Mouse (Mus musculus) bone marrow, adult 2 months (tissue): ENCODE data around the gene Adarb1. TPM values are rescaled to one million over a fixed set of nuclear protein-coding genes. Genes with fewer than 3 reads are reported as not detected.

Experiments
- H3K27ac ChIP-seq: fragments of 200-500 bp; 2 replicates; pipeline ENCODE4 v1.5.1; 2012; ENCODE audit warnings: low read depth, mild to moderate bottlenecking, control low read depth, inconsistent platforms, low read length; ENCODE audit not compliant: control insufficient read depth, poor library complexity, insufficient read depth
- H3K4me1 ChIP-seq: fragments of 200-500 bp; 2 replicates; pipeline ENCODE4 v1.6.1; 2011; ENCODE audit warnings: low read length; ENCODE audit not compliant: control insufficient read depth, insufficient read depth
- H3K4me3 ChIP-seq: fragments of 200-500 bp; replicated peaks from 2 replicates; pipeline ENCODE3; 2011; ENCODE audit warnings: mild to moderate bottlenecking, low read depth, low read length, control low read depth; ENCODE audit not compliant: control insufficient read depth
- CTCF ChIP-seq: fragments of 200-500 bp; IDR thresholded peaks from 2 replicates; pipeline ENCODE4 v1.5.1; 2011; ENCODE audit warnings: low read length, control low read depth; ENCODE audit not compliant: control insufficient read depth, insufficient read depth
- POLR2A ChIP-seq: fragments of 200-500 bp; IDR thresholded peaks from 2 replicates; pipeline ENCODE4 v1.6.1; 2011; ENCODE audit warnings: low read depth, mild to moderate bottlenecking, control low read depth, low read length, borderline replicate concordance; ENCODE audit not compliant: control insufficient read depth
- WGBS: fragments of 180-500 bp; shearing (Covaris S2); methylation state at CpG from one replicate; pipeline ENCODE4 v1.1.7; 2018; 5-methylcytosine and 5-hydroxymethylcytosine counted together
- polyA plus RNA-seq: library from polyadenylated mRNA; stranded (reverse); fragments of >200 nt; gene quantifications from 2 replicates; pipeline ENCODE4 v1.2.4, GENCODE M21; 2011; ENCODE audit warnings: low replicate concordance; ENCODE audit not compliant: missing spikeins, insufficient read depth, insufficient read length

Adarb1 gene
- polyA plus RNA-seq, 1 experiment: 1.7 TPM

- Histone ChIP-seq H3K4me3 (no peak overlapping the region), H3K27ac (no peak overlapping the region), H3K4me1 (no peaks in the 10 kb centered on the region)
- 75% methylated on average over 18 of the region's 18 CpGs for WGBS
- no peak for TF ChIP-seq POLR2A
- no peak for TF ChIP-seq CTCF
Measured at GRCm38 (mm10) chr10:77339871-77340341, 78.2 kb downstream of the Adarb1 start.

GRCm38 (mm10) chr10:77333518-77333917, 84.6 kb downstream of the Adarb1 start:
- no peak for TF ChIP-seq CTCF
- no peak for TF ChIP-seq POLR2A
- Histone ChIP-seq H3K4me1 (no peaks in the 10 kb centered on the region), H3K27ac (no peak overlapping the region), H3K4me3 (no peak overlapping the region)
- WGBS: 83% methylated on average over 9 of the region's 9 CpGs

GRCm38 (mm10) chr10:77329446-77330094, 88.5 kb downstream of the Adarb1 start:
- TF ChIP-seq POLR2A (no peak), CTCF (no peak)

DNA sequence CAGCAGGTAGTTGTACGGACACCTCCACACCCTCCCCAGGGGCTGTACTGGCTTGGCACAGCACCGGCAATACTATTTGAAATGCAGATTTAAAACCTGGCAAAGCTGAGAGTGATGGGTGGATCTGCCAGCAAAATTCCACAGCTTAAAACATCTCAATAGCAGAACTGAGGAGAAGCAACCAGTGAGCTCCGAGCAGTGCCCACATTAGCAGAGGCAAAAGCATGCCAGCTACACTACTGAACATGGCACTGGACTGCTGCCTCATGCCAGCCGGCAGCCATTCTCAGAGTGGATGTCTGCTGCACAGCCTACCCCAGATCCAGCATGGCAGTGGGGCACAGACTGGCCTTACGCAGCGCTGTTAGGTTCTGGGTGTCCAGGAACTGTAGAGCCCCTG, 93.4 kb downstream of the Adarb1 start:
- Histone ChIP-seq H3K27ac (no peak overlapping the region), H3K4me3 (no peak overlapping the region), H3K4me1 (no peaks in the 10 kb centered on the region)
- TF ChIP-seq CTCF (no peak), POLR2A (no peak)
- 92% methylated on average over 6 of the region's 6 CpGs for WGBS

More at GRCm38 (mm10) chr10:77329446-77330094, 88.5 kb downstream of the Adarb1 start:
- no peaks in the 10 kb centered on the region for H3K4me1 ChIP-seq
- H3K4me3 ChIP-seq: no peak overlapping the region
- no peak overlapping the region for H3K27ac ChIP-seq
- WGBS: 83% methylated on average over 11 of the region's 11 CpGs

DNA sequence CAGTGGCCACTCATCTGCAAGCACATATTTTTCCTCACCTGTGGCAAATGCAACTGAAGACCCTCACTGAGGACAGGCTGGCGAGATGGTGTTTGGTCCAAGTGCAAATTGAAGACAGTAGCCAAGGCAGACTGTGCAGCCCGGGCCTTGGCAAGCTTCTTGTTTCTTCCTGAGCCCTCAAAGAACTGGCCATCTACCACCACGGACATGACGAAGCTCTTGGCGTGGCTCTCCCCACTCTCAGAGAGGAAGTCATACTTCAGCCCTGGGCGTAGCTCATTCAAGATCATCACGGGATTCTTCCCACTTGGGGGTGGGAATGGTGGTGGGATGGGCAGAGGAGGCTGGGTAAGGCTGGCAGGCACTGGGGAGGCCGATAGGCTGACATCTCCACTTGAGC, 96.5 kb downstream of the Adarb1 start:
- Histone ChIP-seq H3K27ac (no peak overlapping the region), H3K4me3 (no peak overlapping the region), H3K4me1 (no peaks in the 10 kb centered on the region)
- 66% methylated on average over 8 of the region's 8 CpGs for WGBS
- no peak for TF ChIP-seq POLR2A
- TF ChIP-seq CTCF: no peak

DNA sequence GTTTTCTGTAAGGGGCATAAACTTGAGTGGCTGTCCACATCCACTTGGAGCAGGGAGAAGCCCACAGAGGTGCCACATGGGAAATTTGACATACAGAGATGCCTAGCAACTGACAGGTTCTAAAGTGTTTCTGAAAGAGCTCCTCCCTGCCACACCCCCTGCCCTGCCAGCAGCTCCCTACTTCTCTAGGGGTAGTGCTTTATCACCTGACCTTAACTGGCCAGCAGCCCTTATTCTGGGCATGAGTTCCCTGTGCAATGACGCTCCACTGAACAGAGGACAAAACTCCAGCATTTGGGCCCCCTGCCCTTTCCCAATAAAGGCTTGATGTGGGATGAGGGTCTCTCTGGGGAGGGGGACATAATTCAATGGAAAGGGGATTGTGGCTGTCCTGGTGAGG, 97.1 kb downstream of the Adarb1 start:
- Histone ChIP-seq H3K4me3 (no peak overlapping the region), H3K27ac (no peak overlapping the region), H3K4me1 (no peaks in the 10 kb centered on the region)
- no peak for TF ChIP-seq POLR2A
- TF ChIP-seq CTCF: no peak
- 73% methylated on average over 1 of the region's 1 CpGs for WGBS

GRCm38 (mm10) chr10:77315682-77316081, 102.4 kb downstream of the Adarb1 start:
- 77% methylated on average over 2 of the region's 2 CpGs for WGBS

DNA sequence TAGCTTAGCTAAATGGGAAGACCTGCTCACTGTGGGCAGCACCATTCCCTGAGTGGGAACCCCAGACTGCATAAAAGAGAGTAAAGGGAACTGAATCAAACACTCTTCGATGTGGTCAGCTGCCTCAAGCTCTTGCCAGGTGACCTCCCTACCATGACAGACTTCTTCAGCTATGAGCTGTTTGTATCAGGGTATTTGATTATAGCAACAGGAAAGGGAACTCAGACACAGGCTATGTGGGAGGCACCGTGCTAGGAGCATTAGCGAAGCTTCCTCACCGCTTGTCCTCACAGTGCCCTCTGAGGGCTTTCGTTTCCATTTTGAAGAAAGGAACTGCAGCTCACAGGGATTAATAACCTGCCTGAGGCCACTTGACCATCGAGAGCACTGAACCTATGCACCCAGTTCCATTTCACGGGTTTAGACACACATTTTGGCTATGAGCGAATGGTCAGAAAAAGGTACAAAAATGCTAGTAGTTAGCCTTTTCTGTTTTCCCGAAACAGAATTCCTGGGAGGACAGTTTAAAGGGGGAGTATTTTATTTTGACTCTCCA, 103.3 kb downstream of the Adarb1 start:
- TF ChIP-seq CTCF: no peak
- TF ChIP-seq POLR2A: no peak
- Histone ChIP-seq H3K4me1 (no peaks in the 10 kb centered on the region), H3K27ac (no peak overlapping the region), H3K4me3 (no peak overlapping the region)
- 55% methylated on average over 9 of the region's 9 CpGs for WGBS

More at GRCm38 (mm10) chr10:77315682-77316081, 102.4 kb downstream of the Adarb1 start:
- H3K27ac ChIP-seq: no peak overlapping the region
- TF ChIP-seq CTCF (no peak), POLR2A (no peak)
- H3K4me3 ChIP-seq: no peak overlapping the region
- no peaks in the 10 kb centered on the region for H3K4me1 ChIP-seq

- no peaks in the 10 kb centered on the region for H3K4me1 ChIP-seq
- H3K27ac ChIP-seq: no peak overlapping the region
- H3K4me3 ChIP-seq: no peak overlapping the region
- TF ChIP-seq POLR2A: no peak
- no peak for TF ChIP-seq CTCF
- 80% methylated on average over 10 of the region's 10 CpGs for WGBS
Measured at GRCm38 (mm10) chr10:77308978-77309377, 109.1 kb downstream of the Adarb1 start.
